Mouse (Mus musculus): ENCODE results near the gene Cubn. TPM values are rescaled to one million over a fixed set of nuclear protein-coding genes. Genes with fewer than 3 reads are reported as not detected.

The Cubn gene
- polyA plus RNA-seq, 3 experiments from 2014 or later: 0.11 TPM; not detected in 2

- peak; percentile 44 for ATAC-seq
Measured at GRCm38 (mm10) chr2:13407272-13407671, 84.3 kb downstream of the Cubn start.

- ATAC-seq: no peak
Measured at GRCm38 (mm10) chr2:13404986-13405678, 86.5 kb downstream of the Cubn start.

- ATAC-seq: no peak
Measured at GRCm38 (mm10) chr2:13400831-13401230, 90.8 kb downstream of the Cubn start.

- ATAC-seq: no peak
Measured at GRCm38 (mm10) chr2:13399480-13400072, 92.0 kb downstream of the Cubn start.

- no peak for ATAC-seq
Measured at GRCm38 (mm10) chr2:13398955-13399354, 92.7 kb downstream of the Cubn start.

- no peak for ATAC-seq
Measured at GRCm38 (mm10) chr2:13398551-13398950, 93.1 kb downstream of the Cubn start.

GRCm38 (mm10) chr2:13396124-13396540, 95.5 kb downstream of the Cubn start:
- no peak for ATAC-seq

- peak; percentile 67 for ATAC-seq
Measured at GRCm38 (mm10) chr2:13391018-13391417, 100.6 kb downstream of the Cubn start.

- ATAC-seq: no peak
Measured at GRCm38 (mm10) chr2:13386631-13387030, 105.0 kb downstream of the Cubn start.

GRCm38 (mm10) chr2:13385542-13386345, 105.9 kb downstream of the Cubn start:
- no peak for ATAC-seq

GRCm38 (mm10) chr2:13384775-13385541, 106.7 kb downstream of the Cubn start:
- ATAC-seq: no peak

- ATAC-seq: no peak
Measured at GRCm38 (mm10) chr2:13376166-13376565, 115.4 kb downstream of the Cubn start.

- no peak for ATAC-seq
Measured at GRCm38 (mm10) chr2:13373291-13373690, 118.3 kb downstream of the Cubn start.

- ATAC-seq: no peak
Measured at GRCm38 (mm10) chr2:13372825-13373224, 118.8 kb downstream of the Cubn start.

GRCm38 (mm10) chr2:13372256-13372824, 119.3 kb downstream of the Cubn start:
- no peak for ATAC-seq

GRCm38 (mm10) chr2:13371797-13372170, 119.8 kb downstream of the Cubn start:
- no peak for ATAC-seq

GRCm38 (mm10) chr2:13371072-13371796, 120.4 kb downstream of the Cubn start:
- no peak for ATAC-seq

- ATAC-seq: no peak
Measured at GRCm38 (mm10) chr2:13370556-13370955, 121.1 kb downstream of the Cubn start.

- no peak for ATAC-seq
Measured at GRCm38 (mm10) chr2:13368517-13368916, 123.1 kb downstream of the Cubn start.

GRCm38 (mm10) chr2:13357885-13358552, 133.6 kb downstream of the Cubn start:
- ATAC-seq: no peak

- ATAC-seq: no peak
Measured at GRCm38 (mm10) chr2:13352775-13353174, 138.8 kb downstream of the Cubn start.
